Mouse (Mus musculus): Measurements from ENCODE around the gene Pcp2.

GRCm38 (mm10) chr8:3574546-3574945, 50.8 kb downstream of the Pcp2 start:
- TF ChIP-seq CTCF (conservative IDR thresholded peaks at IDR 0.05 in 1 of 2, IDR thresholded peaks at IDR 0.05 in 1 of 2; ENCODE audit: low read depth in 2 of 2, low read length in 2 of 2), result no peak
- no peak for TF ChIP-seq EP300 (IDR thresholded peaks at IDR 0.05; ENCODE audit: low read length)
- TF ChIP-seq HCFC1 (IDR thresholded peaks at IDR 0.05; ENCODE audit: low read depth, low read length), result no peak
- no peak for TF ChIP-seq POLR2A (IDR thresholded peaks at IDR 0.05; ENCODE audit: low read depth, low read length)
- no peak for TF ChIP-seq SIN3A (IDR thresholded peaks at IDR 0.05; ENCODE audit: low read length)
- TF ChIP-seq GABPA (IDR thresholded peaks at IDR 0.05; ENCODE audit: insufficient replicate concordance, low read depth, low read length), result no peak
- no peak for TF ChIP-seq SMC3 (IDR thresholded peaks at IDR 0.05; ENCODE audit: low read depth, low read length)
- TF ChIP-seq NELFE (IDR thresholded peaks at IDR 0.05; ENCODE audit: low read depth, low read length), result no peak
- no peak for TF ChIP-seq ELF1 (IDR thresholded peaks at IDR 0.05; ENCODE audit: low read depth, low read length)

Data from CH12.LX (cell line).